In genomic region chr10:80149291-80150225, GRCm38 (mm10) we compare ENCODE assay signal across 8 mouse cellular contexts. TPM values are rescaled to one million over a fixed set of nuclear protein-coding genes. Genes with fewer than 3 reads are reported as not detected.
DNase-seq lines count a peak whose midpoint lies in the region; ATAC-seq lines count a peak whose summit lies in the region.

No protein-coding gene starts in this region.

- H3K4me3 ChIP-seq in intestine, embryonic 14.5 days (ENCODE audit: low read depth, low read length), result peak overlapping the region; percentile 93

- H3K36me3 ChIP-seq in intestine, embryonic 14.5 days (ENCODE audit: control insufficient read depth, insufficient read depth, low read length), result peaks cover 56% of the 10 kb centered on the region

- intact Hi-C loops in gastrocnemius, postnatal 14 days (cut with DNase I; ENCODE audit: low total_unique reads), result no loop called here
- intact Hi-C loops in left cerebral cortex, postnatal 14 days (cut with DNase I), result no loop called here

- peaks cover 42% of the 10 kb centered on the region for H3K4me1 ChIP-seq in intestine, embryonic 14.5 days (replicated peaks; ENCODE audit: control insufficient read depth, insufficient read depth, low read length)

- peak overlapping the region; percentile 98 for H3K4me2 ChIP-seq in intestine, embryonic 14.5 days (ENCODE audit: low read length)

- no peaks in the 10 kb centered on the region for H3K9me3 ChIP-seq in intestine, embryonic 14.5 days (ENCODE audit: control insufficient read depth, low read length)

- WGBS in intestine, embryonic 14.5 days, result under 1% methylated on average over 88 of the region's 88 CpGs

- peak overlapping the region; percentile 99 for H3K27ac ChIP-seq in intestine, embryonic 14.5 days (ENCODE audit: low read depth)

- peak overlapping the region; percentile 99 for H3K9ac ChIP-seq in intestine, embryonic 14.5 days (ENCODE audit: low read length)

- H3K27me3 ChIP-seq in intestine, embryonic 14.5 days (replicated peaks; ENCODE audit: control insufficient read depth, insufficient read depth, low read length), result no peaks in the 10 kb centered on the region

- peak; percentile 88 to 91 for DNase-seq in adrenal gland, adult 18-20 months (ENCODE audit: low spot score in 2 of 2)
- DNase-seq in embryo, embryonic 10.5 days (ENCODE audit: low spot score), result peak; percentile 99
- peak; percentile 98 for DNase-seq in gastrocnemius, postnatal 14 days
- peak; percentile 98 for DNase-seq in intestine, embryonic 14.5 days (ENCODE audit: low spot score)
- DNase-seq in left cerebral cortex, postnatal 14 days (ENCODE audit: low spot score in 2 of 2), result peak; percentile 99
- peak; percentile 97 for DNase-seq in right cerebral cortex, postnatal 14 days
- DNase-seq in urinary bladder, postnatal 25 days (ENCODE audit: low spot score), result peak; percentile 89

- ATAC-seq in intestine, embryonic 14.5 days (replicated peaks; ENCODE audit: low FRiP score, low TSS enrichment, low read depth), result peak; percentile 82
- ATAC-seq in megakaryocyte-erythroid progenitor cell, adult 5-6 weeks (replicated peaks; ENCODE audit: low FRiP score, low TSS enrichment, poor library complexity, severe bottlenecking), result peak; percentile 62

RNA-seq across cellular contexts. Expression of gene Midn, which starts 1.5 kb away (rescaled TPM):
- total RNA-seq in adrenal gland, adult 18-20 months (2021), result 10 to 100 TPM; 64.8 to 82.0 TPM
- total RNA-seq in gastrocnemius, postnatal 14 days (2021), result 10 to 100 TPM; 40.3 to 43.6 TPM
- 25.5 and 28.9 TPM in 2 replicates for polyA plus RNA-seq in intestine, embryonic 14.5 days (2014; fragmentation: Nextera tagmentation; extraction: Ambion mirVana)
- 10 to 100 TPM; 94.0 to 96.3 TPM for total RNA-seq in left cerebral cortex, postnatal 14 days (2021)
- 30.9 and 34.0 TPM in 2 replicates for total RNA-seq in megakaryocyte-erythroid progenitor cell, adult 5-6 weeks (2014; fragmentation: Nextera tagmentation)
- 9.4 and 10.5 TPM in 2 replicates for total RNA-seq in megakaryocyte-erythroid progenitor cell, adult 5-6 weeks (2017)

RNA-seq across cellular contexts. Expression of gene Cbarp, which starts 8.9 kb away (rescaled TPM):
- 100 to 1,000 TPM; 129 to 266 TPM for total RNA-seq in adrenal gland, adult 18-20 months (2021)
- total RNA-seq in gastrocnemius, postnatal 14 days (2021), result 1 to 10 TPM; 1.6 TPM
- 7.1 and 8.5 TPM in 2 replicates for polyA plus RNA-seq in intestine, embryonic 14.5 days (2014; fragmentation: Nextera tagmentation; extraction: Ambion mirVana)
- total RNA-seq in left cerebral cortex, postnatal 14 days (2021), result 100 to 1,000 TPM; 437 to 473 TPM
- total RNA-seq in megakaryocyte-erythroid progenitor cell, adult 5-6 weeks (2014; fragmentation: Nextera tagmentation), result 5.2 and 10.5 TPM in 2 replicates
- total RNA-seq in megakaryocyte-erythroid progenitor cell, adult 5-6 weeks (2017), result 3.7 TPM in 1 of 2 replicates, not detected in the other

RNA-seq across cellular contexts. Expression of gene Atp5d, which starts 11.1 kb away (rescaled TPM):
- total RNA-seq in adrenal gland, adult 18-20 months (2021), result 1,000 to 10,000 TPM in 1 of 2 experiments, 100 to 1,000 TPM in 1; 593 to 1,133 TPM
- 100 to 1,000 TPM; 657 to 736 TPM for total RNA-seq in gastrocnemius, postnatal 14 days (2021)
- 590 and 627 TPM in 2 replicates for polyA plus RNA-seq in intestine, embryonic 14.5 days (2014; fragmentation: Nextera tagmentation; extraction: Ambion mirVana)
- 100 to 1,000 TPM; 403 to 424 TPM for total RNA-seq in left cerebral cortex, postnatal 14 days (2021)
- total RNA-seq in megakaryocyte-erythroid progenitor cell, adult 5-6 weeks (2014; fragmentation: Nextera tagmentation), result 282 and 325 TPM in 2 replicates
- 29.3 and 49.3 TPM in 2 replicates for total RNA-seq in megakaryocyte-erythroid progenitor cell, adult 5-6 weeks (2017)

RNA-seq across cellular contexts. Expression of gene Cirbp, which starts 16.2 kb away (rescaled TPM):
- 10 to 100 TPM; 34.7 to 46.3 TPM for total RNA-seq in adrenal gland, adult 18-20 months (2021)
- total RNA-seq in gastrocnemius, postnatal 14 days (2021), result 10 to 100 TPM; 41.4 to 41.5 TPM
- 76.4 and 81.6 TPM in 2 replicates for polyA plus RNA-seq in intestine, embryonic 14.5 days (2014; fragmentation: Nextera tagmentation; extraction: Ambion mirVana)
- total RNA-seq in left cerebral cortex, postnatal 14 days (2021), result 100 to 1,000 TPM in 1 of 2 experiments, 10 to 100 TPM in 1; 95.6 to 111 TPM
- 31.5 and 44.0 TPM in 2 replicates for total RNA-seq in megakaryocyte-erythroid progenitor cell, adult 5-6 weeks (2014; fragmentation: Nextera tagmentation)
- 30.8 and 73.1 TPM in 2 replicates for total RNA-seq in megakaryocyte-erythroid progenitor cell, adult 5-6 weeks (2017)

RNA-seq across cellular contexts. Expression of gene 1600002K03Rik, which starts 23.2 kb away (rescaled TPM):
- 10 to 100 TPM; 14.7 to 16.6 TPM for total RNA-seq in adrenal gland, adult 18-20 months (2021)
- 1 to 10 TPM; 3.3 to 4.2 TPM for total RNA-seq in gastrocnemius, postnatal 14 days (2021)
- 15.8 and 16.7 TPM in 2 replicates for polyA plus RNA-seq in intestine, embryonic 14.5 days (2014; fragmentation: Nextera tagmentation; extraction: Ambion mirVana)
- total RNA-seq in left cerebral cortex, postnatal 14 days (2021), result 1 to 10 TPM; 5.7 to 6.2 TPM
- 14.2 and 22.9 TPM in 2 replicates for total RNA-seq in megakaryocyte-erythroid progenitor cell, adult 5-6 weeks (2014; fragmentation: Nextera tagmentation)
- total RNA-seq in megakaryocyte-erythroid progenitor cell, adult 5-6 weeks (2017), result 25.4 and 27.8 TPM in 2 replicates

Comparison
In these comparisons a context has a peak if more than half of its experiments do, and no peak if none do; other contexts are left out.
1. Peak in every context shown above with its lines: DNase-seq, ATAC-seq, H3K4me3 ChIP-seq and H3K27ac ChIP-seq.
2. RNA of gene Cbarp, which starts 8.9 kb away (total RNA-seq): 437 to 473 TPM in left cerebral cortex, postnatal 14 days and 129 to 266 TPM in adrenal gland, adult 18-20 months; 3.7 to 10.5 TPM in megakaryocyte-erythroid progenitor cell, adult 5-6 weeks and 1.6 TPM in gastrocnemius, postnatal 14 days; every median in the first group is over 10 times any median in the second.